Mouse (Mus musculus) A20 (cell line): ENCODE data around the gene Nr5a2.

Source experiments
- DNase-seq: peaks from one replicate; pipeline ENCODE4 v3.0.0-alpha.2; 2011; ENCODE audit warnings: low read depth, low spot score

Gene Nr5a2

GRCm38 (mm10) chr1:136910144-136910543, 50.1 kb downstream of the Nr5a2 start:
- DNase-seq: no peak

GRCm38 (mm10) chr1:136909494-136910037, 50.7 kb downstream of the Nr5a2 start:
- no peak for DNase-seq

- peak; percentile 31 for DNase-seq
Observed at GRCm38 (mm10) chr1:136898130-136898529, 62.1 kb downstream of the Nr5a2 start.

GRCm38 (mm10) chr1:136896351-136896750, 63.9 kb downstream of the Nr5a2 start:
- DNase-seq: no peak

- DNase-seq: no peak
Observed at GRCm38 (mm10) chr1:136895877-136896276, 64.4 kb downstream of the Nr5a2 start.

GRCm38 (mm10) chr1:136894753-136895152, 65.5 kb downstream of the Nr5a2 start:
- DNase-seq: no peak

- DNase-seq: no peak
Observed at GRCm38 (mm10) chr1:136893162-136893561, 67.1 kb downstream of the Nr5a2 start.

GRCm38 (mm10) chr1:136890439-136890838, 69.8 kb downstream of the Nr5a2 start:
- DNase-seq: no peak

GRCm38 (mm10) chr1:136888704-136889103, 71.5 kb downstream of the Nr5a2 start:
- no peak for DNase-seq

GRCm38 (mm10) chr1:136886678-136887077, 73.6 kb downstream of the Nr5a2 start:
- DNase-seq: no peak

GRCm38 (mm10) chr1:136883458-136884174, 76.6 kb downstream of the Nr5a2 start:
- DNase-seq: no peak

GRCm38 (mm10) chr1:136880260-136880659, 80.0 kb downstream of the Nr5a2 start:
- DNase-seq: no peak

- no peak for DNase-seq
Observed at GRCm38 (mm10) chr1:136875006-136875405, 85.2 kb downstream of the Nr5a2 start.

- no peak for DNase-seq
Observed at GRCm38 (mm10) chr1:136868955-136869354, 91.3 kb downstream of the Nr5a2 start.

- DNase-seq: no peak
Observed at GRCm38 (mm10) chr1:136868285-136868684, 92.0 kb downstream of the Nr5a2 start.

GRCm38 (mm10) chr1:136866481-136867092, 93.7 kb downstream of the Nr5a2 start:
- DNase-seq: peak; percentile 65

GRCm38 (mm10) chr1:136863209-136863608, 97.0 kb downstream of the Nr5a2 start:
- no peak for DNase-seq

GRCm38 (mm10) chr1:136859454-136859853, 100.8 kb downstream of the Nr5a2 start:
- peak; percentile 91 for DNase-seq

GRCm38 (mm10) chr1:136858724-136859123, 101.5 kb downstream of the Nr5a2 start:
- peak; percentile 85 for DNase-seq

- peak; percentile 36 for DNase-seq
Observed at GRCm38 (mm10) chr1:136856104-136856503, 104.1 kb downstream of the Nr5a2 start.

GRCm38 (mm10) chr1:136848791-136849190, 111.5 kb downstream of the Nr5a2 start:
- DNase-seq: no peak

- no peak for DNase-seq
Observed at GRCm38 (mm10) chr1:136846081-136846480, 114.2 kb downstream of the Nr5a2 start.

GRCm38 (mm10) chr1:136845341-136845740, 114.9 kb downstream of the Nr5a2 start:
- DNase-seq: no peak
